Mouse (Mus musculus) stomach, postnatal 0 days (tissue): ENCODE data around the gene Emc9. TPM values are rescaled to one million over a fixed set of nuclear protein-coding genes. Genes with fewer than 3 reads are reported as not detected.

Experiments used
- ATAC-seq: fragments of 200-750 bp; cut with Nextera tagmentation; 2 replicates; pipeline ENCODE4 v1.8.0; 2017; ENCODE audit not compliant: low FRiP score, low TSS enrichment
- DNase-seq: peaks from one replicate; pipeline ENCODE4 v3.0.0-alpha.2; 2016; ENCODE audit warnings: low spot score
- H3K27ac ChIP-seq: fragments of 300-500 bp; sonication (generic); replicated peaks from 2 replicates; pipeline ENCODE4 v1.5.1; 2014; ENCODE audit warnings: mild to moderate bottlenecking, control low read depth
- H3K27me3 ChIP-seq: fragments of 300-500 bp; sonication (generic); 2 replicates; pipeline ENCODE4 v1.6.1; 2014; ENCODE audit warnings: low read length; ENCODE audit not compliant: control insufficient read depth, insufficient read depth
- H3K36me3 ChIP-seq: fragments of 300-500 bp; sonication (generic); 2 replicates; pipeline ENCODE4 v1.6.1; 2014; ENCODE audit warnings: low read length, mixed read lengths; ENCODE audit not compliant: control insufficient read depth, insufficient read depth
- H3K4me1 ChIP-seq: fragments of 300-500 bp; sonication (generic); replicated peaks from 2 replicates; pipeline ENCODE4 v1.6.1; 2014; ENCODE audit warnings: antibody characterized with exemption; ENCODE audit not compliant: control insufficient read depth, insufficient read depth
- H3K4me2 ChIP-seq: fragments of 300-500 bp; sonication (generic); replicated peaks from 2 replicates; pipeline ENCODE4 v1.6.1; 2014; ENCODE audit warnings: low read depth, mild to moderate bottlenecking, control low read depth, moderate library complexity
- H3K4me3 ChIP-seq: fragments of 300-500 bp; sonication (generic); 2 replicates; pipeline ENCODE4 v1.5.1; 2014; ENCODE audit warnings: low read depth, low read length, control low read depth
- H3K9ac ChIP-seq: fragments of 300-500 bp; sonication (generic); 2 replicates; pipeline ENCODE4 v1.6.1; 2014; ENCODE audit warnings: mild to moderate bottlenecking, low read length, control low read depth, mixed read lengths
- H3K9me3 ChIP-seq: fragments of 300-500 bp; sonication (generic); 2 replicates; pipeline ENCODE4 v1.6.1; 2016; ENCODE audit warnings: low read length; ENCODE audit not compliant: control insufficient read depth
- CTCF ChIP-seq: IDR thresholded peaks from 2 replicates; pipeline ENCODE4 v1.5.1; 2016; ENCODE audit warnings: antibody characterized with exemption, low read depth, mild to moderate bottlenecking, moderate library complexity
- EP300 ChIP-seq: optimal IDR thresholded peaks from 2 replicates; pipeline ENCODE3; 2016; ENCODE audit warnings: antibody characterized with exemption
- WGBS: fragments of 180-500 bp; shearing (Covaris S2); extraction: QIAGEN DNeasy Blood & Tissue Kit; methylation state at CpG from one replicate; pipeline ENCODE4 v1.1.7; 2014; 5-methylcytosine and 5-hydroxymethylcytosine counted together
- polyA plus RNA-seq: library from polyadenylated mRNA; unstranded; fragments of >200 nt; fragmentation: Nextera tagmentation; extraction: Ambion mirVana; gene quantifications from 2 replicates; pipeline ENCODE4 v1.2.1, GENCODE M21; 2015

The Emc9 gene
- polyA plus RNA-seq, 1 experiment from 2014 or later, result 13.1 TPM

- TF ChIP-seq EP300, result no peak
- Histone ChIP-seq H3K27me3 (no peaks in the 10 kb centered on the region), H3K9ac (no peak overlapping the region), H3K4me3 (no peak overlapping the region), H3K36me3 (no peaks in the 10 kb centered on the region), H3K9me3 (no peaks in the 10 kb centered on the region), H3K4me2 (no peak overlapping the region), H3K4me1 (no peaks in the 10 kb centered on the region), H3K27ac (no peak overlapping the region)
- ATAC-seq (no peak), DNase-seq (no peak)
- WGBS, result 80% methylated on average over 2 of the region's 2 CpGs
These were observed 31.7 kb upstream of the Emc9 start for GRCm38 (mm10) chr14:55616844-55617243.

- TF ChIP-seq EP300, result no peak
- H3K9ac ChIP-seq, result no peak overlapping the region
- H3K9me3 ChIP-seq, result no peaks in the 10 kb centered on the region
- no peaks in the 10 kb centered on the region for H3K4me1 ChIP-seq
- H3K27ac ChIP-seq, result no peak overlapping the region
- ATAC-seq (no peak), DNase-seq (no peak)
- 36% methylated on average over 2 of the region's 2 CpGs for WGBS
- no peak overlapping the region for H3K4me3 ChIP-seq
- H3K27me3 ChIP-seq, result no peaks in the 10 kb centered on the region
- H3K4me2 ChIP-seq, result no peak overlapping the region
- no peaks in the 10 kb centered on the region for H3K36me3 ChIP-seq
These were observed 30.8 kb upstream of the Emc9 start for GRCm38 (mm10) chr14:55615876-55616275.

- TF ChIP-seq EP300 (no peak), CTCF (no peak)
- Histone ChIP-seq H3K27ac (no peak overlapping the region), H3K4me2 (no peak overlapping the region), H3K27me3 (no peaks in the 10 kb centered on the region), H3K36me3 (no peaks in the 10 kb centered on the region), H3K4me1 (no peaks in the 10 kb centered on the region), H3K4me3 (no peak overlapping the region), H3K9me3 (no peaks in the 10 kb centered on the region), H3K9ac (no peak overlapping the region)
- DNase-seq (no peak), ATAC-seq (peak; percentile 36; the same call in 1 of the 2 replicates)
- 76% methylated on average over 7 of the region's 7 CpGs for WGBS
These were observed 29.6 kb upstream of the Emc9 start for GRCm38 (mm10) chr14:55614565-55615178.

- no peaks in the 10 kb centered on the region for H3K9me3 ChIP-seq
- no peaks in the 10 kb centered on the region for H3K27me3 ChIP-seq
- no peak overlapping the region for H3K4me3 ChIP-seq
- H3K36me3 ChIP-seq, result no peaks in the 10 kb centered on the region; the same call in 1 of the 2 replicates
- no peak overlapping the region for H3K4me2 ChIP-seq
- ATAC-seq, result no peak
- TF ChIP-seq CTCF (no peak), EP300 (no peak)
- DNase-seq, result no peak
- no peak overlapping the region for H3K9ac ChIP-seq
- H3K27ac ChIP-seq, result no peak overlapping the region
- WGBS, result 52% methylated on average over 6 of the region's 6 CpGs
- no peaks in the 10 kb centered on the region for H3K4me1 ChIP-seq
These were observed 28.2 kb upstream of the Emc9 start for GRCm38 (mm10) chr14:55613346-55613745.

GRCm38 (mm10) chr14:55608339-55608738 is 23.2 kb upstream of the Emc9 start:
- no peak overlapping the region for H3K9ac ChIP-seq
- DNase-seq (no peak), ATAC-seq (no peak)
- TF ChIP-seq EP300 (no peak), CTCF (no peak)
- H3K4me1 ChIP-seq, result no peaks in the 10 kb centered on the region
- no peak overlapping the region for H3K4me3 ChIP-seq
- 92% methylated on average over 6 of the region's 6 CpGs for WGBS
- no peaks in the 10 kb centered on the region for H3K9me3 ChIP-seq
- H3K27me3 ChIP-seq, result no peaks in the 10 kb centered on the region
- H3K36me3 ChIP-seq, result no peaks in the 10 kb centered on the region; the same call in none of the 2 replicates
- H3K4me2 ChIP-seq, result no peak overlapping the region
- no peak overlapping the region for H3K27ac ChIP-seq

GRCm38 (mm10) chr14:55605743-55606459 is 20.8 kb upstream of the Emc9 start:
- no peak for TF ChIP-seq CTCF
- TF ChIP-seq EP300, result no peak
- no peak overlapping the region for H3K9ac ChIP-seq
- no peak overlapping the region for H3K4me2 ChIP-seq
- no peak overlapping the region for H3K27ac ChIP-seq
- H3K36me3 ChIP-seq, result no peaks in the 10 kb centered on the region; the same call in none of the 2 replicates
- DNase-seq, result no peak
- H3K9me3 ChIP-seq, result no peaks in the 10 kb centered on the region
- ATAC-seq, result no peak
- H3K27me3 ChIP-seq, result no peaks in the 10 kb centered on the region
- H3K4me3 ChIP-seq, result no peak overlapping the region
- 93% methylated on average over 16 of the region's 16 CpGs for WGBS
- H3K4me1 ChIP-seq, result no peaks in the 10 kb centered on the region
